Mouse (Mus musculus) kidney, postnatal 4 days (tissue): Measurements from ENCODE around the gene Rufy4.

ENCODE experiments used
- DNase-seq, 2 experiments: peaks; one replicate each; pipeline ENCODE4 v3.0.0; 2021; ENCODE audit warnings: mixed read lengths in 2 of 2

Gene Rufy4

DNA sequence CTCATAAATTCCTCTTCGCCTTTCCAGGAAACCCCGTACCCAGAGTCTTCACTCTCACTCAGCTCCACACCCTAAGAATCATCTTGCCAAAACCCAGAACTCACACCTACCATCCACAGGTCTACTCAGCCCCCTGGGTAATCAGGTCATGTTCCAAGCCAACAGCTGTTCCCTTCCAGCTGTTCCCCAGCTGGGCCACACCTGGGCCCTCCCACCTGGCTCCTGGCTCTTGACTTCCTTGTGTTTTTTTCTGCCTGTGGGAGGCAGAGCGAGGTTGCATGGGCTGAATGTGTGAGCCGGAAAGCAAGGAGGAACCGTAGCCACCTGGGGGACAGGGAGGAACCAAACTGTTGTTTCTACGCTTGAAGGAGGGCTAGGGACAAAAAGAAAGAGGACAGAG lies 19.1 kb upstream of the Rufy4 start:
- no peak for DNase-seq

DNA sequence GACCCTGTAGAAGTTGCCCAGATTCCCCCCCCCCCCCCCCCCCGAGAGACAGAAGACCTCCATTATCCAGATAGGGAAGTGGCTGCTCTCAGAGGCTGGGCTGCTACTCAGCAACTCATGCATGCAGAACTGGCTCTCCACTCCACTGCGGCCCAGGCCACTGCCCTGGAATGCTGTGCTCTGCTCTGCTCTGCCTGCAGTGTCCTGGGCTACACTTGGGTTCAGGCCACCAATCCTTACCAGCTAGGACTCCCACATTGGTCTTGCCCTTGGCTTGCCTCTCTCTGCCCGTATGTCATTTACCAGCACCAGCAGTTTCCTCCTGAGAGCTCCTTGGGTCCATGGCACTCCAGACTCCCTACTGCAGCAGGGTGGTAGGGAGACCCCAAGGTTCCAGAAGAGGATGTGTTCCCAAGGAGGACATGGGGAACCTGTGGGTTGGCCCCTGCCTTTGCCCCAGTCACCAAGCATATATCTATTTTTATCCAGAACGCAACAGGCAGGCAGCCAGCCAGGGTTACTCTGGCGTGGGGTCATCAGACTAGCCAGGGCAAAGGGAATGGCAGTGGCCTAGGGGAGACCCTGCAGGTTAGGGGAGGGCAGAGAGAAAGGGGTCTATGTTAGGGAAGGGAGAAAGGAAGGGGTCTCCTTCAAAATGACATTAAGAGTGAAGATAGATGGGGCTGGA lies 17.3 kb upstream of the Rufy4 start:
- peak in 1 of 2 experiments; percentile 60 for DNase-seq

- no peak for DNase-seq
Observed at GRCm38 (mm10) chr1:74109670-74110069, 15.7 kb upstream of the Rufy4 start.

DNA sequence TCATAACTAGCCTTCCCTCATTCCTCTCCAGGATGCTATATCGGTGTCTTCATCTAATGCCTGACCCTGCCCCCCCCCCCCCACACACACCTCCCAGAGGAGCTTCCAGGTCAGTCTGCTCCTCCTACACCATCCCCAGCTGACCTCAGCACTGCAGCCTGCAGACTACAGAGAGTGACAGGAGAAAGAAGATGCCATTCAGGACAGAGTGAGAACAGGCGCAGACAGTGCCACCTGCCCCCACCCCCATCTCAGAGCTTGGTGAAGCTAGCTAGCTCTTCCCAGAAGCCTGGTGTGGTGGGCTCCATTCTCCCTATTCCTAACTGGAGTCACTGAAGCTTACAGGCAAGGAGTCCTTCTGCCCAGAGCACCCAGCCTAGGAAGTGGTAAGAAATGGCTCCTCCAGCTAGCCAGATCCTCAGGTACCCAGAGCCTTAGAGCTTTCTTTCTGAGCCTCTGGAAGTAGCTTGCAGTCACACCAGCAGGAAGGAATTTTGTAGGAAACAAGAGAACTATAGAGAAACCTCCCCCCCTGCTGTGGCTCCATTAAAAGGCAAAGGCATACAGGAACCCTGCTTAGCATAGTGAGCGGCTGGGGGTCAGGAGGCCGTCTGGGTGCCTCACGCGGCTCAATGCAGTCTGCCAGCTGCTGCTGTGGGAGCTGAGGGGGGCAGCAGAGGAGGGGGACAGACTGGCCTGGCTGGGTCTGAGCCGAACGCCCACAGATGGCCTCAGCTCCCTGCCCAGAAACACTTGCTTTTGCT lies 14.2 kb upstream of the Rufy4 start:
- DNase-seq = peak in 1 of 2 experiments; percentile 72

- peak in 1 of 2 experiments; percentile 9 for DNase-seq
Observed at GRCm38 (mm10) chr1:74111696-74112030, 13.7 kb upstream of the Rufy4 start.

DNA sequence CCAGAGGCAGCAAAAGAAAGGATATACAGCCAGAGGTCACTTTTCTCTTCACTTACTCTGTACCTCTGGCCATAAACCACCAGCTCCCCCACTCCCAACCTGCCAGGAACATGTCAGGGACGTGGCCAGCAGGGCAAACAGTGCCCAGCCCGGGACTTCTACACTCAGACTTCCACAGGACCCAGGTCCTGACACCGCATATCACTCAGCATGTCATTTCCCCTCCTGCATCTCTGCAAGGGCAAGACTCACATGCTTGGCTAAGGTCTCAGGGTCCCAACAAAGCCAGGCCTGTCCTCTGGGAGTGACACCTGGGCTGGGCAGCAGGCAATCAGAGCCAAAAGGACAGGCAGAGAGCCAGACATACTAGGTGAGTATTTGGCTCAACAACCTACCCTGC lies 12.3 kb upstream of the Rufy4 start:
- DNase-seq = peak in 1 of 2 experiments; percentile 22

- DNase-seq = no peak
Observed at GRCm38 (mm10) chr1:74117876-74118275, 7.5 kb upstream of the Rufy4 start.

DNA sequence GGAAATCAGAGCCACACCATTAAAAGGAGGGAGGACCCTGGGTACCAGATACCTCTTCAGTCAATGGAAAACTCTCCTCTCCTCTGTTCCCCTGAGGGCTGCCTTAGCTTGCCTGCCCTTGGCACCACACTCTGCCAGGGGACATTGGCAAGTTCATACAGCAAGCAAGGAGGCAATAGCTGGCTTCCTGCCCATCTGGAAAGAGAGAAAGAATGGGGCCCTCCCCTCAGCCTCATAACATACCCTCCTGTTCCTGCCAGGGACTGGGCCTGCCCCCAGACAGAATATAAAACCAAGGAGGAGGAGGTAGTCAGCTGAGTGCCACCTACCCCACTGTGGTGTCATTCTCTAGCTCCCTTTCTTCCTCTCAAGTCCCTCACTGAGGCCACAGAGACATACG lies 6.2 kb upstream of the Rufy4 start:
- DNase-seq = no peak

GRCm38 (mm10) chr1:74121138-74121537 lies 4.2 kb upstream of the Rufy4 start:
- no peak for DNase-seq

GRCm38 (mm10) chr1:74121821-74122576 lies 3.3 kb upstream of the Rufy4 start:
- peak; percentile 71 to 85 for DNase-seq

- no peak for DNase-seq
Observed at GRCm38 (mm10) chr1:74123215-74123614, 2.1 kb upstream of the Rufy4 start.

- peak; percentile 71 to 83 for DNase-seq
Observed at GRCm38 (mm10) chr1:74124021-74124981, 1.0 kb upstream of the Rufy4 start, which contains the start of gene Tns1. Gene Tns1, minus strand, starts transcription at chr1:74124449.

- DNase-seq = no peak
Observed at GRCm38 (mm10) chr1:74130883-74131659, 5.7 kb downstream of the Rufy4 start.

DNA sequence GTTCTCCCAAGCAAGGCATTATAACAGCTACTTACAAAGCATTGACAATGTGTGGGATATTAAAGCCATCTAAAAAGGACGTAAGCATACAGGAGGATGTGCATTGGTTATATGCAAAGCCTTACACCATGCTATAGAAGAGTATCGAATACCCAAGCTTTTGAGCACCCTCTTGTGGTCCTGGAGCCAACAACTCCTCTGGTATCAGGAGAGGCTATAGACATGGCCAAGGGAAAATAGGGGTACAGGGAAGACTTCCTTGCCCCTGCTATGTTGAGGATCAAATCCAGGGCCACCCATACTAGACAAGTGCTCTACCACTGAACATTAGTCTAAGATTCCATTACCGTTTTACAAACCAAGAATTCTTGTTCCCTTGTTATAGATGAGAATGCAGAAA lies 6.7 kb downstream of the Rufy4 start:
- no peak for DNase-seq

DNA sequence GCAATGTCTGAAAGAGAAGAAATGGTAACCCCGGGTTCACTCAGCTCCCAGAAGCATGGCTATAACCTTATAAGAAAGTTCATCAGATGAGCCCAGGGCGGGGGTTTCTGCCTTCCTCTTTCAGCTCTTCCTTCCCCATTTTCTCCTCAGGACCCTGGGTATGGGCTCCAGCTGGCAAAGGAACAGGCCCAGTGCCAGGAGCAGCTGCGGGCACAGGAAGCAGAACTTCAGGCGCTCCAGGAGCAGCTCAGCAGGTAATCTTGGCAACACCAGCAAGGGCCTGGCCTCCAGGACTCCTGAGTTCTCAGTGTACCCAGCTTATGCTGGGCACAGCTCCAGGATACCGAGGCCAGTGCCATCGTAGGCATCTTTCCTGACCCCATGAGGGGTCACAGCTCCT lies 8.6 kb downstream of the Rufy4 start:
- no peak for DNase-seq

DNA sequence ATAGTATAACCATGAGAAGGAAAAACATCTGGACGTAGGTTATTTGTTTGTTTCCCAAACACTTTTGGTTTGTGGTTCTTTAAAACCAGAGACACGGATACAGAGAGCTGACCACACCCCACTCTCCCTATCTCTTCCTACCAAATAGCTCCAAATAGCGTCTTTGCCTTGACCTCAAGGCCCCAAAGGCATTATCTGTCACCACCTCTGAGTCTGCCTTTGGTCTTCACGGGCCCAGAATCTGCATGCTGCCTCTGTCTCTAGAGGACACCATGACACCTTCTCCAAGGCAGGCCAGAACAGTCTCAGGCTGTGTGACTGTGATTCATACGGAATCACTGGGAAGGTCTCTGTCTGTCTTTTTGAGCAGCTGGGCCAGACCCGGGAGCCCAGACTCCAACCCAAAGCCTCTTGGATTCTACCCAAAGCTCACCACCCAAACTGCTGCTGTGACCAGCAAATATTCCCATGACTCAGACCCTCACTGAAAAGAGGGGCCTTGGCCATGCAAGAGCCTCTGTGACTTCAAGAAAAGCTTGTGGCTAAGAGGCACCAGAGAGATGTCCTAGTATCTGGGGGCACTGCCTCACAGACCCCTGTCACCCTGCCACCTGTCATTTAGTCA lies 10.1 kb downstream of the Rufy4 start:
- no peak for DNase-seq

DNA sequence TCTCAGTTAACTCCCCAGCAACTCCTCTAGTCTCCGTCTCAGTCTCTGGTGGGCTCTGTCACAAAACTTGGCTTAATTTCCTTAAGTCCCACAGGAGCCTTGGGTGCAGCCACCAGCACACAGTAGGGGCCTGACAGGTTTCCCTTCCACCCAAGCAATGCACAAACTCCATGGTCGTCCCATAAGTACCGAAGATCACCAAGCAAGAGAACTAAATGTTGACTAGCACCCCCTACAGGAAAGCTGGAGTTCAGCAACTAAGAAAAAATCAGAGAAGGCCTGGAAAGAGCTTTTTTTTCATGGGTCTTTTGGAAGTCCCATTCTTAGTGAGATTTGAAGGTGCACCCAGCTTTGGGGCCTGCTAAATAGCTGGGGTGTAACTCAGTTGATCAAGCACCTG lies 14.1 kb downstream of the Rufy4 start:
- DNase-seq = no peak

GRCm38 (mm10) chr1:74141781-74142180 lies 16.4 kb downstream of the Rufy4 start:
- peak; percentile 13 to 26 for DNase-seq

DNA sequence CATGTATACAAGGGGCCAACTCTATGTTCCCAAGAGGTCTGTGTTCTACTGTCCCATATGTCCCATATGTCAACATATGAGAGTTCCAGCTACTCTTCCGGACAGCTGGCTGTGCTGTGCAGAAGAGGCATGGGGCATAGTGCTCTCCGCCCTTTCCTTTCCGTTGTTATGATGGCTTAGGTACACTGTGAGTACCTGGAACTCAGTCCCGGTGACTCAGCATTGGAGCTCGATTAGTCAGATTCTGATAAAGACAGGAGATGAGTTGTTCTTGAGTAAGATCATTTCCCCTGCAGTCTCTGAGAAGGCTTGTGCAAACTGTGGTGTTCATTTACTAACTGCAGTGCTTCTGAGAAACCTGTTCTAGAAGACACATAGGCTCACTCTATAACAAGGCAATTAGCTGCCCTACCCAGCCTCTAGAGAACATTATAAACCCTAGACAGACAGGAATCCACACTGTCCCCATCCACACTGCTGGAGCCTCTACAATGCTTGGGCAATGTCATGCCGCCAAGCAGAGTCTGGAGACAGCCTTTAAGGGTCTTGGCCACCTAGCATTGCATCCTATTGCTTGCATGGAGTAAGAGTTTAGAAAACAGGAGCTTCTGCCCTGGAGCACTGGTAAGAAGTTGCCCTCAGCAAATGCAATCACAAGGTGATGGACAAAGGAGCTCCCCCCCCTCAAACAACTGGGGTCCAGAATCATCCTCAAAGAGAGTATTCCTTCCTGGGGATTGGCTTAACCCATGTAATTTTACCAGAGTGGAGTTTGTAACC lies 24.0 kb downstream of the Rufy4 start:
- DNase-seq = no peak

DNA sequence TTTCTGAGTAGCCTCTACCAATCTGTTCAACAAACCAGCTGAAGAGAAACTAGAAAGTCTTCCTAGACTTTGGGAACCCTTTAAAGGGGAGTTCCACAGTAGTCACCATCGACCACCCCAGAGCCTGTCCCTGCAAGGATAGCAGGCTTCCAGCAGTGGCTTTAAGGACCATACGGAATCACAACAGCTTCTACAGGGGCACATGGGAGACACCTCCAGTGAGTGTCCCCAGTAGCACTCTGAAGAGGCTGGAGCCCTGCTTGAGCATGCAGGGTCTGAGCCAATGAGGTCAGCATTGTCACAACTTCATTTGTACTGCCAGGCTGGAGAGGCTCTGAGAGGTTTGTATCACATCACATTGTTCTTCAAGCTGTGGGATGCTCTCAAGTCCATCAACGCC lies 24.8 kb downstream of the Rufy4 start:
- no peak for DNase-seq
